Mouse (Mus musculus): ENCODE data around the gene 1700074P13Rik.

- TF ChIP-seq EP300 (IDR thresholded peaks at IDR 0.05; ENCODE audit: low read depth) (no peak), CTCF (IDR thresholded peaks at IDR 0.05; ENCODE audit: low read depth) (no peak)
Measured at GRCm38 (mm10) chr6:40891754-40892153, 48.6 kb downstream of the 1700074P13Rik start.
